Comparison of ENCODE assay signal across 14 mouse cellular contexts in genomic region chr7:143320367-143320766, GRCm38 (mm10).
DNase-seq lines count a peak whose midpoint lies in the region; ATAC-seq lines count a peak whose summit lies in the region.
"Had no signal": no experiment of that assay in that cellular context is flagged by ENCODE, and none has a peak within 500 bp of the region (broad histone marks: within the 10 kb centered on the region; RNA-seq: fewer than 3 reads in every experiment).

No protein-coding gene starts in this region.

- no peak overlapping the region for H3K4me2 ChIP-seq in lung, embryonic 16.5 days (ENCODE audit: low read depth, low read length)
- H3K4me2 ChIP-seq in stomach, embryonic 16.5 days (ENCODE audit: low read depth, low read length): no peak overlapping the region
- H3K4me2 ChIP-seq: midbrain, embryonic 15.5 days had no signal

- H3K27ac ChIP-seq in lung, embryonic 16.5 days (ENCODE audit: low read length): 0 out of 2 replicates have a peak overlapping the region, but pooled peaks have one; percentile 5
- peak overlapping the region; percentile 52 for H3K27ac ChIP-seq in stomach, embryonic 16.5 days (ENCODE audit: low read length)
- H3K27ac ChIP-seq: midbrain, embryonic 15.5 days had no signal

- H3K36me3 ChIP-seq in lung, embryonic 16.5 days (ENCODE audit: control insufficient read depth, insufficient read depth, low read length): no peaks in the 10 kb centered on the region
- H3K36me3 ChIP-seq in stomach, embryonic 16.5 days (ENCODE audit: control insufficient read depth, insufficient read depth, low read length): no peaks in the 10 kb centered on the region
- H3K36me3 ChIP-seq: midbrain, embryonic 15.5 days had no signal

- H3K27me3 ChIP-seq in lung, embryonic 16.5 days (ENCODE audit: control insufficient read depth, insufficient read depth, low read depth, low read length): no peaks in the 10 kb centered on the region
- H3K27me3 ChIP-seq in stomach, embryonic 16.5 days (ENCODE audit: control insufficient read depth, insufficient read depth, low read length): no peaks in the 10 kb centered on the region
- H3K27me3 ChIP-seq: midbrain, embryonic 15.5 days had no signal

- H3K4me3 ChIP-seq in lung, embryonic 16.5 days (ENCODE audit: low read length): no peak overlapping the region
- no peak overlapping the region for H3K4me3 ChIP-seq in stomach, embryonic 16.5 days (replicated peaks; ENCODE audit: low read length)
- H3K4me3 ChIP-seq: midbrain, embryonic 15.5 days had no signal

- 26% methylated on average over 8 of the region's 8 CpGs for WGBS in lung, embryonic 16.5 days
- 26% methylated on average over 8 of the region's 8 CpGs for WGBS in stomach, embryonic 16.5 days

- DNase-seq in heart, adult 11 months: peak; percentile 93
- DNase-seq in heart, adult 8-10 months (ENCODE audit: low spot score): no peak
- DNase-seq in lung, postnatal 36 days: no peak
- peak; percentile 22 to 35 for DNase-seq in heart, postnatal 14 days
- DNase-seq in left cerebral cortex, postnatal 10 days (ENCODE audit: extremely low spot score in 1 of 2, low spot score in 2 of 2): no peak
- no peak for DNase-seq in thymus, postnatal 36 days
- DNase-seq: adrenal gland, postnatal 10 days; B cell, adult 2 months; cerebellum, adult 11 months; right cerebral cortex, postnatal 4 days; thymus, postnatal 25 days had no signal

- no peaks in the 10 kb centered on the region for H3K9me3 ChIP-seq in lung, embryonic 16.5 days (ENCODE audit: control insufficient read depth, low read length)
- no peaks in the 10 kb centered on the region for H3K9me3 ChIP-seq in stomach, embryonic 16.5 days (replicated peaks; ENCODE audit: control insufficient read depth, low read length)
- H3K9me3 ChIP-seq: midbrain, embryonic 15.5 days had no signal

- intact Hi-C loops in heart, postnatal 14 days (cut with DNase I): no loop called here
- intact Hi-C loops in left cerebral cortex, postnatal 10 days (cut with DNase I): no loop called here

- H3K4me1 ChIP-seq in lung, embryonic 16.5 days (replicated peaks; ENCODE audit: control insufficient read depth, insufficient read depth, low read length): peaks cover 8% of the 10 kb centered on the region
- H3K4me1 ChIP-seq in stomach, embryonic 16.5 days (ENCODE audit: control insufficient read depth, insufficient read depth, low read length): peaks cover 13% of the 10 kb centered on the region
- H3K4me1 ChIP-seq: midbrain, embryonic 15.5 days had no signal

- no peak overlapping the region for H3K9ac ChIP-seq in lung, embryonic 16.5 days (ENCODE audit: low read length)
- no peak overlapping the region for H3K9ac ChIP-seq in stomach, embryonic 16.5 days (ENCODE audit: low read length)
- H3K9ac ChIP-seq: midbrain, embryonic 15.5 days had no signal

- ATAC-seq in lung, embryonic 16.5 days (ENCODE audit: low read depth): peak; percentile 61
- ATAC-seq in stomach, embryonic 16.5 days (ENCODE audit: insufficient read depth, low FRiP score): 0 out of 2 replicates have a peak, but pooled peaks have one; percentile 37
- ATAC-seq: midbrain, embryonic 15.5 days had no signal

Comparison
In these comparisons a context has a peak if more than half of its experiments do, and no peak if none do; other contexts are left out.
1. DNase-seq: peak in heart, adult 11 months (single experiment) and heart, postnatal 14 days (2 of 2); none in heart, adult 8-10 months (single experiment), lung, postnatal 36 days (single experiment), left cerebral cortex, postnatal 10 days (0 of 2) and thymus, postnatal 36 days (0 of 2).